Mouse (Mus musculus) forebrain, embryonic 16.5 days (tissue): Measurements from ENCODE around the gene Vmn1r213. TPM values are rescaled to one million over a fixed set of nuclear protein-coding genes. Genes with fewer than 3 reads are reported as not detected.

ENCODE experiments used
- polyA plus RNA-seq: library from polyadenylated mRNA; unstranded; fragments of >200 nt; fragmentation: Nextera tagmentation; extraction: Ambion mirVana; gene quantifications from 2 replicates; pipeline ENCODE4 v1.2.1, GENCODE M21; 2015

Gene Vmn1r213
- polyA plus RNA-seq, 1 experiment from 2014 or later, result not detected

Other genes with a start within 250 kb of the Vmn1r213 start
- gene Vmn1r208, start 230.3 kb upstream of the Vmn1r213 start, polyA plus RNA-seq, result not detected in 2 replicates
- not detected in 2 replicates for gene Vmn1r209, start 198.0 kb upstream of the Vmn1r213 start, polyA plus RNA-seq
- not detected in 2 replicates for gene Vmn1r210, start 176.3 kb upstream of the Vmn1r213 start, polyA plus RNA-seq
- not detected in 2 replicates for gene Vmn1r211, start 150.1 kb upstream of the Vmn1r213 start, polyA plus RNA-seq
- gene Vmn1r212, start 123.5 kb upstream of the Vmn1r213 start, polyA plus RNA-seq, result not detected in 2 replicates
- gene Vmn1r214, start 22.8 kb downstream of the Vmn1r213 start, polyA plus RNA-seq, result not detected in 2 replicates
- gene Vmn1r215, start 60.4 kb downstream of the Vmn1r213 start, polyA plus RNA-seq, result not detected in 2 replicates
- gene Vmn1r217, start 110.6 kb downstream of the Vmn1r213 start, polyA plus RNA-seq, result not detected in 2 replicates
- not detected in 2 replicates for gene Vmn1r218, start 125.5 kb downstream of the Vmn1r213 start, polyA plus RNA-seq
- not detected in 2 replicates for gene Vmn1r219, start 151.7 kb downstream of the Vmn1r213 start, polyA plus RNA-seq
- not detected in 2 replicates for gene Vmn1r220, start 180.3 kb downstream of the Vmn1r213 start, polyA plus RNA-seq
- not detected in 2 replicates for gene Vmn1r221, start 206.5 kb downstream of the Vmn1r213 start, polyA plus RNA-seq
- not detected in 2 replicates for gene Vmn1r222, start 228.3 kb downstream of the Vmn1r213 start, polyA plus RNA-seq
- gene Vmn1r223, start 239.5 kb downstream of the Vmn1r213 start, polyA plus RNA-seq, result not detected in 2 replicates